ENCODE assay signal across 8 mouse cellular contexts in the genomic region with DNA sequence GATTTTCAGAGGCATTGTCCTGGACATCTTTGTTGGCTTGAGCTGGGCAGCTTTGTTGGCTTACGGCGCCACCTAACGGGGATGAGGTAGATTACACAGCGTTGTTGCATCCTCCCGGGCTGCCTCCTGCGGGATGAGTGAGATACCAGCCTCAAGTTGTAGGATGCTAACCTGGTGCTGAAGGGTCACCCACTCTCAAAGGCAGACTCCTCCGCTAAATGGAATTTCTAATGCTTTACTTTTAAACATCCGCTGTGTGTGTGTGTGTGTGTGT. TPM values are rescaled to one million over a fixed set of nuclear protein-coding genes. Genes with fewer than 3 reads are reported as not detected.
A peak's percentile ranks its signal among the peaks of the same experiment; 100 is the strongest.
DNase-seq lines count a peak whose midpoint lies in the region; ATAC-seq lines count a peak whose summit lies in the region.

No protein-coding gene starts in this region.

- no peak overlapping the region for H3K4me2 ChIP-seq in liver, embryonic 12.5 days
- peak overlapping the region; percentile 6; the same call in 1 of the 2 replicates for H3K4me2 ChIP-seq in midbrain, embryonic 15.5 days

- H3K9ac ChIP-seq in liver, embryonic 12.5 days, result no peak overlapping the region
- no peak overlapping the region for H3K9ac ChIP-seq in midbrain, embryonic 15.5 days

- no peak; the same call in 1 of the 2 replicates for ATAC-seq in liver, embryonic 12.5 days
- peak; percentile 92 for ATAC-seq in midbrain, embryonic 15.5 days (replicated peaks)

- H3K36me3 ChIP-seq in liver, embryonic 12.5 days, result no peaks in the 10 kb centered on the region
- no peaks in the 10 kb centered on the region for H3K36me3 ChIP-seq in midbrain, embryonic 15.5 days (replicated peaks)

- H3K4me3 ChIP-seq in liver, embryonic 12.5 days, result no peak overlapping the region
- H3K4me3 ChIP-seq in midbrain, embryonic 15.5 days, result no peak overlapping the region

- peaks cover 9% of the 10 kb centered on the region; the same call in 1 of the 2 replicates for H3K4me1 ChIP-seq in liver, embryonic 12.5 days
- H3K4me1 ChIP-seq in midbrain, embryonic 15.5 days, result peaks cover 10% of the 10 kb centered on the region

- intact Hi-C loops in left cerebral cortex, postnatal 25 days (cut with DNase I), result loop anchor here (1.0 to 2.0 kb wide), 3 partner anchors 269 to 301 kb away; no protein-coding TSS in a partner anchor

- WGBS in liver, embryonic 12.5 days (ENCODE audit: insufficient replicate concordance), result 7% methylated on average over 8 of the region's 8 CpGs
- WGBS in midbrain, embryonic 15.5 days, result 3% methylated on average over 8 of the region's 8 CpGs

- no peak overlapping the region for H3K27ac ChIP-seq in liver, embryonic 12.5 days
- H3K27ac ChIP-seq in midbrain, embryonic 15.5 days, result peak overlapping the region; percentile 82

- peak; percentile 78 for DNase-seq in liver
- DNase-seq in embryo, embryonic 10 days (ENCODE audit: low spot score), result peak; percentile 93
- DNase-seq in gastrocnemius, postnatal 10 days, result peak; percentile 81
- DNase-seq in kidney, adult 11 months, result peak; percentile 33
- peak; percentile 88 to 89 for DNase-seq in left cerebral cortex, postnatal 25 days (ENCODE audit: low spot score in 2 of 2)
- peak; percentile 61 for DNase-seq in spleen, adult 12 weeks (ENCODE audit: low spot score)

- H3K27me3 ChIP-seq in liver, embryonic 12.5 days (replicated peaks), result peaks cover 5% of the 10 kb centered on the region; the same call in 1 of the 2 replicates
- 0 out of 2 replicates have a peak, but pooled peaks cover 2% of the 10 kb centered on the region for H3K27me3 ChIP-seq in midbrain, embryonic 15.5 days (replicated peaks)

- H3K9me3 ChIP-seq in liver, embryonic 12.5 days (replicated peaks), result no peaks in the 10 kb centered on the region
- no peaks in the 10 kb centered on the region for H3K9me3 ChIP-seq in midbrain, embryonic 15.5 days

RNA-seq across cellular contexts. Expression of a gene that starts 46.9 kb away (rescaled TPM):
- polyA plus RNA-seq in liver, embryonic 12.5 days (2016; fragmentation: Nextera tagmentation; extraction: Ambion mirVana), result 9.8 and 11.0 TPM in 2 replicates
- total RNA-seq in gastrocnemius, postnatal 10 days (2021), result 10 to 100 TPM; 57.9 to 62.0 TPM
- 1 to 10 TPM; 7.3 to 9.2 TPM for total RNA-seq in left cerebral cortex, postnatal 25 days (2021)
- 20.9 and 27.4 TPM in 2 replicates for polyA plus RNA-seq in midbrain, embryonic 15.5 days (2015; fragmentation: Nextera tagmentation; extraction: Ambion mirVana)

RNA-seq across cellular contexts. Expression of a gene that starts 56.1 kb away (rescaled TPM):
- polyA plus RNA-seq in liver, embryonic 12.5 days (2016; fragmentation: Nextera tagmentation; extraction: Ambion mirVana), result 0.07 and 0.30 TPM in 2 replicates
- total RNA-seq in gastrocnemius, postnatal 10 days (2021), result under 1 TPM; 0.14 to 0.29 TPM
- 1 to 10 TPM; 3.8 to 4.5 TPM for total RNA-seq in left cerebral cortex, postnatal 25 days (2021)
- polyA plus RNA-seq in midbrain, embryonic 15.5 days (2015; fragmentation: Nextera tagmentation; extraction: Ambion mirVana), result 0.37 and 0.43 TPM in 2 replicates

Comparison
In these comparisons a context has a peak if more than half of its experiments do, and no peak if none do; other contexts are left out.
1. DNase-seq: peak in every context shown above with its lines; median percentile 93 in embryo, embryonic 10 days; 88 in left cerebral cortex, postnatal 25 days; 81 in gastrocnemius, postnatal 10 days; 78 in liver; 61 in spleen, adult 12 weeks; 33 in kidney, adult 11 months.
2. RNA of a gene that starts 46.9 kb away (total RNA-seq): 57.9 to 62.0 TPM in gastrocnemius, postnatal 10 days; 7.3 to 9.2 TPM in left cerebral cortex, postnatal 25 days; every median in the first group is over 4 times any median in the second.